Mouse (Mus musculus) telencephalon, adult 2 months (tissue): ENCODE results near the gene Nhlh1.

ENCODE experiments used
- DNase-seq: peaks from one replicate; pipeline ENCODE4 v3.0.0-alpha.2; 2011; ENCODE audit warnings: low read depth, low spot score

Nhlh1 gene

DNA sequence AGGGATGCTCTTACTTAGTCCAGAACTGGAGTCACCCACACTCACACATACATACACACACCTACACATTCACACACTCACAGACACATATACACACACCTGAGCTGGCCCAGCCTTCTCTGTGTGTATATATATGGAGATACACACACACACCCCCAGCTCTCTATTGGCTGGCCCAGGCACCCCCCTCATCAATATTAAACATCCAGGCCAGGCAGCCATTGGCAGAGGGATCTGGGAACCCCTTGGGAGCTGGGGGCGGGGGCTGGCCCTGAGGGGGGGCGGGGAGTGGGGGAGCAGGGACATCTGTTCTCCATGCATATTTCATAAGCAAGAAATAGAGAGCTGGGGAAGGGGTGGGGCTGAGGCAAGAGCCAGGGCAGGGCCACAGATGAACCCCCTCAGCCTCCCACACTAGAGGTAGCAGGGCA lies at the start of gene Nhlh1:
Gene Nhlh1, minus strand, starts transcription at position 83 of the 431 bp plus-strand sequence.
- no peak for DNase-seq

DNA sequence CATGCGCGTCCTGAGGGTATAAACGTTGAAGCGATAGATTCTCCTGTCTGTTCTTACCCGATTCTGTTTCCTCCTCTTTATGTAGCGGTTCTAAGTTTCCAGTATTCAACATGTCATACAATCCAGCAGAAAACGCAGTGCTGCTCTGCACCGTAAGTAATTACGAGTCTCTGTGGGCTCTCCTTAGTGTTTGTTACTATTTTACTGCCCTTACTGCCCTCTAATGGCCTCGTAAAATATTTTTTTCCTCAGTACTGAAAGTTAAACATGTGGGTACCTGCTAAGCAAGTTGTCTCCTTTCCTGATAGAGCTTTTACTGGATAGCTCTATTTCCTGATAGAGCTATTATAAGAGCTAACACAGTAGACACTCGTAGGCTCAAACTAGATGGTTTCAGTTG lies 47.7 kb upstream of the Nhlh1 start:
- DNase-seq, result no peak

DNA sequence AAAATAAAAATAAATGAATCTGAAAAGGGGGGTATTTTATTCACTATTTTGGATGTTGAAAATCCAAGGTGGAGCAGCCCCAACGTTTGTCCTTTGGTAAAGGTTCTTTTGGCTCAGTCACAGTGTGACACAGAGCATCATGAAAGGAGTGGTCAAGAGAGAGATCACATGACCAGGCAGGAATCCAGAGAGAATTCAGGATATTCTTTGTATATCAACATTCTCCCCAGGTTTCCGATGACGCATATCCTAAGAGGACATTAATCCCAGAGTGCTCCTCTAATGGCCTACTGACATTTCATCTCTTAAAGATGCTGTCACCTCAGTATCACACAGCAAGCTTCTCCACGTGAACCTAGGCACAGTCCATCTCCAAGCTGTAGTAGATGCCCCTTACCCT lies 46.2 kb upstream of the Nhlh1 start:
- DNase-seq, result no peak

DNA sequence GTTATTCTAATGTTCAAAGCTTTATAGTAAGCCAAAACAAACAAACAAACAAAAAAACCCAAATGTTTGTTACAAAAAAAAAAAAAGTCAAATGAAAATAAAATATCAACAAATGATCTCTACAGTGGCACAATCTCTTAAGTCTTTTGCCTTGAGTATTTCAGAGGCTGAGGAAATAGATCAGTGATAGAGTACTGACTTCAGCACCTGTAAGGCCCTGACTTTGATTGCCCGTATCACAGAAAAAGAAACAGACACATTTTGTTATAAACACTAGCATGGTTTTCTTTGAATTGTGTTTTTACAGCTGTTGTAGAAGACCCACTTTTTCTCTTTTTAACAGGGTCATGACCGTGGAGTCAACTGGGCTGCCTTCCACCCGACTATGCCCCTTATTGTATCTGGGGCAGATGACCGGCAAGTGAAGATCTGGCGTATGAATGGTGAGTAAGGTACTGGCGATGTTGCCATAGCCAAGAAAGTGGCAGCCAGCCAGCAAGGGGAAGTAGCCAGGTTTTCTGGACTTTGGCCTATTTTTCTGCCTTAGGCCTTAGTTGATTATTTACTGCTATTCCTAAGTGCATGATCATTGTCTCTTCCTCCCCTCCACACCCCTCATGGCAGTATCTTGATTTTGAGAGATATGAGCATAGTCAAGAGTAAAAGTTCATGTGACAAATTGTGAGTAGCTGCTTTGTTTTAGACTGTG lies 42.1 kb upstream of the Nhlh1 start:
- no peak for DNase-seq

DNA sequence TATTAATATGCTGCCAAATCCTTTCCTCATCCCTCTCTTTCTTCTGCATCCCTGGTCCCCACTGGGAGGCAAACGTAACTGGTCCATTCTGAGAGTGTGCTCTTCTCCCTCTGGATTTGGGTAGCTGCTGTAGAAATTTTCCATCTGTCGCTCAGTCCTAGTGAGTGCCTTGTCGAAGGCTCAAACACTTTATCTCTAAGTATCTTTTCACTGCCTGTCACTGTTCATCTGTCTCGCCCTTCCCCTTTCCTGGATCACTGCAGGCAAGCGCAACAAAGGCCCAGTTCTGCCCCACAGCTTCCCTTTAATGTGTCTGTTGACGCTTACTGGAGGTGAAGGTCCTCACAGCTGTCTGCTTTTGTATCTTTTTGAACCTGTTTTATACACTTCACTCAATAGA lies 37.8 kb upstream of the Nhlh1 start:
- DNase-seq, result no peak

DNA sequence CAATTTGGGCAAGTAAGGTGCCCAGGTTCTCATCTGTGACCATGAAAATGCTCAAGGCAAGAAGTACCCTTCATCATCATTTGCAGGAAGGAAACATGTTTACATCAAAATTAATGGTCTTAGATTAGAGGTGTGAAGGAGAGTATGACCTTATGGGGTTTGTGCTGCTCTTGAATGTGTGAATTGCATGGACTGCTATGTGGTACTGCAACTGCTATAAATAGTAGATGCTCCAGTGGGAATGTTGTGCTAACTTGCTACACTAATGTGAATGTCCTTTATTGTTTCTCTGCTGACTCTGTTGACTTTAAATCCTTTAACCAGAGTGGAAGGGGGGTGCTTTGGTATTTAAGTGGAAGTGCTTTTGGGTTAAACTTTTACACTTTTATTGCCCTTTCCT lies 36.9 kb upstream of the Nhlh1 start:
- no peak for DNase-seq

DNA sequence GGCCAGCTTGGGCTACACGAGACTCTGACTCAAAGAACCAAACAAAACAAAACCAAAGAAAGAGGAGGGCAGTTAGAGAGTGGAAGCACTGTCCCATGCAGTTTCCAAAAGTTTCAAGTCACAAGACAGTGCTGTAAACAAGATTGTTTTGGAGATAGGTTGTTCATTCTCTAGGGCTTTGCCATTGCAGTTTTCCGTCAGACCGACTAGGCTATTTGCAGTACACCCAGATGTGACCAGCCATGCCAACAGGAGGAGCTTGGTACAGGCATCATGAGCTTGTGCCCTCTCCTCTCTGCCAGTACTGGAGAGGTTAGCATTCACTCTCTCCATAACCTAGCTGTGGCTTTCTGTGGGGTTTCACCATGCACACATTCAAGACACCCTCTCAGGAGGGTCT lies 36.1 kb upstream of the Nhlh1 start:
- DNase-seq, result no peak

DNA sequence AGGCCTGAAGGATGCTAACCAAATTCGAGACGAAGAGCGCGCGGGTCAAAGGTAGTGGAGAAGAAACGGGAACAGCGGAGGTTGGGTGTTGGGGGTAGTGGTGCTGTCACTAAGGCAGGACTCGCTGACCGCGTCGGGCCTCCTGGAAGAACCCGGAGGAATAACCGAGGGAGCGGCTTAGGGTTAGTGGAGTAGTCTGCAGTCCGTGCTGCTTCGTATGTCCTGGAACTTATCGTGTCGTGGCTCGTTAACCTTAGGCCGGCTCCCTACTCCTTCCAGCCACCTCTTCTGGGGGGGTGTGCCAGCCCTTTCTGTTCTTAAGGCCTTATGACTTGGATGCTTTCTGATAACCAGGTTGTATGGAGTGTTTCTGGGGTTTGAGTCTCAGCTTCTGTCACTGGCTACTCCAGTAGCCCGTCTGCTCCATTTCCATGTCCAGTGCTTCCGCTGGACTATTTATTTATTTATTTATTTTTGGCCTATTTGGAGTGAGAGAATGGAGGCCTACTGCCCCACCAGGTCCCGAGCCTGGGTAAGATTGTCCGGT lies 25.6 kb upstream of the Nhlh1 start:
- DNase-seq, result no peak

DNA sequence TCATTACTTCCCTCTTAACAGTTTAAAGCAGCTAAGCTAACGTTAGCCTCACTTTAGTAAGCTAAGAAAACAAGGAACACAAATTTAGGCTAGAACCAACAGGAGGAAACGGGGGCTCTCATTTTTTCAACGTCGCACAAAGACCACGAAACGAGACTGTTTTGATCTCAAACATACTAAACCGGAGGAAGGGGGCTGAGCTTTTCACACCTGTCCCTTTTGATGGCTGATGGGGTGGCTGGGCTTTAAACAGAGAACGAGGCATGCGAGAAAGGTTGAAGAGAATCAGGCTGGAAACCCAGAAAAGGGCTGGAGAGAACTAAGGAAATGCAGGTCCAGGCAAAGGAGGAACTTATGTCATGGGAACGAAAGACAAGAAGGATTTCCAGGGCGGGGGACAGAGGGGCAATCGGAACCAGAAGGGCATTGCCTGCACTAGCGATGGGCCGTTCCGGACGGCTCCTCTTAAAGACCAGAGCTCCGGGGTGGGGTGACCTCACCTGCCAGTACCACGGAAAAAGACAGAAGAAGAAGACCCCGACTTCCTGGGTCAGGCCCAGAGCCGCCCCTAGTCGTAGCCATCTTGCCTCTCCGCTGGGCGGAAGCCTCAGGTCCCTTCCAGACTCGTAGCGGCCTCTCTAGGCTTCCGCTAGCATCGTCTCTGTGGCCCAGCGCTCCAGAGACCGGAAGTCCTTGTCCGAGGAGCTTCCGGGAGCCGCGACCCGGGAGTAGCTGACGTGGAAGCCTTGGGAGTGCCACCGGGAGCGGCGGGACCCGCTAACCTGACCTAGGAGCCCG lies 24.9 kb upstream of the Nhlh1 start, which contains the start of the genes Copa and Ncstn:
Gene Copa, plus strand, starts transcription at position 429 of the 798 bp plus-strand sequence.
Gene Ncstn, minus strand, starts transcription at position 695 of the 798 bp plus-strand sequence.
- peak; percentile 95 for DNase-seq

DNA sequence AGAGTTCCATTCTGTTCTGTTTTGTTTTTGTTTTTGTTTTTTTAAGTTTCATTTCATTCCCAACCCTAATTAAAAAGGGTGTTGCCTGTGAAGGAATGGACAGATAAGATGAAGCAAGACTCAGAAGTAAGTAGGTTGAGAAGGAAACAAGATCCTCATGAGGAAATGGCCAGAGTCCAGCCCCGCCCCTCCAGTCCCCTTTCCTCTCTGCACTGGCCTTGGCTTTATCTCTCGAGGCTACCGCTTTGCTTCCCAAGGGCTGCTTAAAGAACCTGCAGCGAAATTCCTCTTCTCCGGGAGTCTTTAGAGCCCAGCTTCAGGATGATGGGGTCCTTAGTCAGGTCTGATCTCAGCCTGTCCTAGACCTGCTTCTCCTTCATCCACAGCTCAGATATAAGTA lies 20.6 kb upstream of the Nhlh1 start:
- no peak for DNase-seq

DNA sequence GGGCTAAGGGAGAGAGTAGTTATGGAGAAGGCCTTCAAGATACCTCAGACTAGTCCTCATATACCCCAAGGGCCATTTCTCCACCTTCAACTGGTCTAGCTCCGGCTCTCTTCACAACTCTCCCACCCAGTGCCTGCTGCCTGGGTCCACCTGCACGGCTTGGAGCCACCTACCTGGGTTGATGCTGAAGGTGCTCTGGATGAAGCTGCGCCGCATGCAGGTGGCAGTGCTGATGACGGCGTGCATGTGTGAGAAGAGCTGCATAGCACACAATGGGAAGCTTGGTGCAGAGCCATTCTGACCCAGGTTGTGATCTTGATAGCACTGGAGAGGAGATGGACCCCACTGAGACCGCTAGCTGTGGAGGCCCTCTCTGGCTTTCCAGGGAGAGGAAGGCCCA lies 15.2 kb upstream of the Nhlh1 start:
- no peak for DNase-seq

DNA sequence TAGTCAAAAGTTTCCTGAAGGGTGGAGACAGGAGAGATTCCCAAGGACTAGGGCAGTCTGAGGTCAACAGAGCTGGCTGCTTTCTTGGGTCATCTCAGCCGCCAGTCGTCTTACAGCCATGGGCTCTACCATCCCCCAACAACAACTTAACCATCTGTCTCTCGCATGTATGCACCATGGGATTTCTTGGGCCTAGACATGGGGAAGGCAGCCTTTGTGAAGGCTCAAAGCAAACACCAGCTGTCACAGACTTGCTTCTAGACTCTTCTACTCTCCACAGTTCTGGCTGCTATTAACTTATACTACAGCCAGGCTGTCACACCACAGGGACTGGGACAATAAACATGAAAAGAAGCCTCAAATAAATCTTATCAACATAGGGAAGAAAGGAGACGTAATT lies 14.2 kb upstream of the Nhlh1 start:
- no peak for DNase-seq

DNA sequence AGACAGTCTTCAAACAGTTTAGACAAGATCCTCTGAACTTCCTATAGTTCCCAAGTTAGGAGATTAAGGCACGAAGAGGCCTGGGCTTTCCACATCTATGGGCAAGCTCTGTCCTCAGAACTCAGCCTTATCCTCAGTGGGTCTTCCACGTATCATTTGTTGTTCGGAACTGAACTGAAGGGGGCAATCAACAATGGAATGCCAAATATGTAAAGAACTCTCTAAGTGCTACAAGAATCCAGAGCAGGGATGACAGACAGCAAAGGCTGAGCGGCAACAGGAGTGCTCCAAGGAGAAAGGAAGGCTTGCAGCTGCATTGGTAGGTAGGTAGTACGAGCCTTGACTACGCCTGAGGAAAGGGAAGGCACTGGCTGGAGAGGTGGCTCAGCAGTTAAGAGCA lies 12.9 kb upstream of the Nhlh1 start:
- no peak for DNase-seq

DNA sequence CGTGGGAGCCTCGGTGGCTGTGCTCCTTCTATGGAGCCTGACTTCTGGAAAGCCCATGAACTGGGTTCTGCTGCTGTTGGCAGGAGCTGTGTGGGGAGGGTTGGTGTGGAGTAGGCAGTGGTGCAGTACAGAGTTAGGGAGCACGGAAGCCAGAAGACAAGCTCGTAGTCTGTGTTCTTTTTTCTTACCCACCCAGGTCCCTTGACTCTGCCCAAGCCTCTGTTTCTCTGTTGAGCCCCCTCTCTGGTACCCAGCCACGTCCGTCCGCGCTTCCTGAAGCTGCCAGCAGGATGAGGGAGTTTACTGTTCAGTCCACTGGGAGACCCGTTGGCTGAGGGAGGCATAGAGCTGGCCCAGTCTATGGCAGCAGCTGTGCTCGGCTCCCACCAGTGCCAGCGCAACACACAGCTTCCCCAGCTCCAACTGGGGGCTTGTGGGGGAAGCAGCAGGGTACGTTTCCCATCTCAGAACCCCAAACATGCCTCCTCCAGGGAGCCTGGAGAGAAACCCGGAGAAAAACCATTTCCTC lies 7.3 kb upstream of the Nhlh1 start:
- no peak for DNase-seq

DNA sequence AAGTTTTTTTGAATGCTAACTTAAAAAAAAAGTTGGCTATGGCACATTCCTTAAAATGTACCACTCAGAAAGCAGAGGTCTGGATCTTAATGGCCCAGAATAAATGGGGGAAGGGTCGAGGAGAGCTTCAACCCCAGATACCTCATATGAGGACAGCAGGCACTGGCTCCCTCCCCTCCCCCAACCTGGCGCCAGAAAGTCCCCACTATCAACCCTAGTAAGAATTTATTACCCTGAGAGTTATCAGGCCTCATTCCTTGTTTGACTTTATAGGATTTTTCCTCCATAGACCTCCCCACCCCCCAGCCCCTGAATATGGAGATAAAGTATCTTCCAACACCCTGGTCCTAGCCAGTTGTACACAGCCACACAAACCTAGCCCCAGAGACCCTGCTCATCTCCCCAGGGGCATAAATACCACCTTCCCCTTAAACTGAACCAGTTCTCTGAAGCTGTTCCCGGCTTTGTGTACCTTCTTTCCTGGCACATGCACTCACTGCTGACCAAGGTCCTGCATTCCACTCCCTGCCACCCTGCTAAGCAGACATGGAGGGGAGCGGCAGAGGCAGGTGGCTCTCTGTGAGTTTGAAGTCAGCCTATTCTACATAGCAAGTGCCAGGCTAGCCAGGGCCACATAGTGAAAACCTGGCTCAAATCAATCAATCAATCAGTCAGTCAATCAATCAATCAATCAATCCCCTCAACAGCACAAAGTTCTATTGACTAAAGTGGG lies 6.1 kb upstream of the Nhlh1 start:
- DNase-seq, result no peak

DNA sequence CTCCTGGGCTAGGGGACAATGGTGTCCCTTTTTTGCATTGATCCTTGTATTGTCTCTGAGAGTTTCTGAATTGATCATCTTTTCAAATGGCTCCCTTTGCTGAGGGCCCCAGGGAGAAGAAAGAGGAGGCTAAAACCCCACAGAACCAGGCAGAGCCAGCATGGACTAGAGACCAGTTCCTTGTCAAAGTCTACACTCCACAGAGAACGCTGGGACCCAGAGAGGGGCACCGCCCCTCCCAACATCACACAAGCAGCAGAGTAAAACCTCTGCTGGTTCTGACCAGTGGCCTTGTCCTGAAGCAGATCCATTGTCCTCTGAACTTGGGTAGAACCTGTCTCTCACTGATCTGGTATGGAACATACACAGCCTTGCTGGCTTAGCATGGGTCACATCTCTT lies 4.7 kb upstream of the Nhlh1 start:
- DNase-seq, result no peak

DNA sequence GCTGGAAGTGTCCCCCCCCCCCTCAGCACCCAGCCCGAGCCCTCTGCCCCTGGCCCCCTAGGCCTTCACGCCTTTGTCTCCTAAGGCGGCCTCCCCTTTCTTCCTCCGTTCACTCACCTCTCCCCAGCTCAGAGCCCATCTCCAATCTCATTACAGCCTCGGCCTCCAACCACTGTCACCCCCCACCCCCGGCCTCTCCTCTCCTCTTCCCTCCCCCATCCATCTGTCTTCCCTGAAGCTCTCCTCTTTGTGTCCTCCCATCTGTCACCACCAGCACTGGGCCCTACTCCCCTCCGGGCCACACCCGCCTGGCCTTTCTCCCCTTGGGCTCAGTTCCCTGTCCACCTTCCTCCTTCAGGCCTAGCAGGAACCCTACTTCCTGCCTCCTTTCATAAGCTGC lies 3.8 kb upstream of the Nhlh1 start:
- no peak for DNase-seq

DNA sequence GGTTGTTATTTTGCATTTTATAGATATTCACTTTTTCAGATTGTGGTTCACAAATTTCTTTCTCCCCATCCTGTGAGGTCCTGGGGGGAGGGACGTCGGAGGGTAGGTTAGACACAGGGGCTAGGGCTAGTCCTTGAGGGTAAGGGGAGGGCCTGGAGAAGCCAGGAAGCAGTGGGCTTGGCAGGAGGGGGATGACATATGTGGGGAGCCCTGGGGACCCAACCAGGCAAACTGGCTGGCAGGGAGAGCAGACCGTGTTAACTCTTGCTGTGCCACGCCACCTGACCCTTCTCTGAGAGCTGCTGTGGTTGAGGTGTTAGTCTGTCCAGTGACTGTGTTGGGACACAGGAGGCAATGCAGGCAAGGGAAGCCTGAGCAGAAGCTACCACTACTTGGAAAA lies 3.3 kb upstream of the Nhlh1 start:
- DNase-seq, result no peak

DNA sequence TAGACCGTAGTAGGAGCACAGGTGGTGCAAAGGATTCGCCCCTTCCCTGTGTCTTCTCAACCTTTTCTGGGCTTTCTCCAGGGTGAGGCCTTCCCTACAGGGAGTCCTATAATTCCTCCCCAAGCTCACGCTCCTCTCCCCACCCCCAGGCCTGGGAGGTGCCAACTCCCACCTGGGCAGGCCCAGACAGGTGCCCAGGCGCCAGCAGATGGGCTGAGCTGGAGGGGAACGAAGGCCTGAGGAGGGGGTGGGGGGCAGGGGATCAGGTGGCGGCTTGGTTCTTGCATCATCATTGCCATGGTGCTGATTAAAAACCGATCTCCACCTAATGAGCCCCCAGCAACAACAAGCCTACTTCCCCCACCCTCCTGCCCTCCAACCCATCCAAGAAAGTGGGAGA lies 1.5 kb upstream of the Nhlh1 start:
- no peak for DNase-seq

DNA sequence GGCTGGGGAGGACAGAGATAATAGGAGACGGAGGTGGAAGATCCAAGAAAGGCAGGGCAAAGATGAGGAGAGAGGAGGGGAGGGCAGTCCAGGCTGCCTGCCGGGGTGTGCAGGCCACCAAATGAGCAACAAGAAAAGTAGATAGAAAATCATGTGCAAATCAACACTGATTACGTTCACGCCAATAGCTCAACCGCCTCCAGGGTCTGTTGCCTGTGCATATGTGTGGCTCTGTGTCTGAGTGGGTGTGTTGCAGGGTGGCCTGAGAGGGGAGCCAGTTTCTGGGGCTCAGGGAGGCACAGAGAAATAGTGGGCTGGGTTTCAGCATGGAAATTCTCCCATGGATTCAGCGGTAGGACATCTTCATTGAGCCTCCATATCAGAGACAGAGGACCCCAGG lies 948 bp upstream of the Nhlh1 start:
- no peak for DNase-seq

DNA sequence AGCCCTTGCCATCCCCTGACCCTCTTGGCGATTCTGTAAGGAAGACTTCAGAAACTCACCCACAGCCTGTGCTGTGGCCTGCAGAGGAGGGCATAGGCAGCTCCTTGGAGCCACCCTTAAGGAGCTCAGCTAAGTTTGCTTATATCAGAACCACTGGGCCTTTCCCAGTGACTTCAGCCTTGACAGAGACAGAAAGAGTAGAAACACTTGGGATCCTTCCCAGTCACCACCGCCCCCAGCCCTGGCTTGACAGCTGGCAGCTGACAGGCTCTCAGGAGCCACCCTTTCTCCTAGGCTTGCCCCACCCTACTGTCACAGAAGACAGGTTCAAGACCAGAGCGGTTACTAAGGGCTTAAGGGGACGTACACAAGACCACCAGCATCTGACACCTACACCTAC lies 1.1 kb downstream of the Nhlh1 start:
- peak; percentile 44 for DNase-seq
